Mouse (Mus musculus) small intestine, adult 2 months (tissue): ENCODE data around the gene Kncn.

ENCODE experiments used
- CTCF ChIP-seq: fragments of 200-500 bp; IDR thresholded peaks from 2 replicates; pipeline ENCODE4 v1.5.1; 2012; ENCODE audit warnings: low read depth, mild to moderate bottlenecking, control low read depth, inconsistent platforms, low read length, moderate library complexity, mixed read lengths; ENCODE audit not compliant: insufficient replicate concordance, insufficient read length; ENCODE audit errors: extremely low read depth
- POLR2A ChIP-seq: fragments of 200-500 bp; IDR thresholded peaks from 2 replicates; pipeline ENCODE4 v1.6.1; 2012; ENCODE audit warnings: low read depth, mild to moderate bottlenecking, control low read depth, inconsistent platforms, low read length, moderate library complexity

GRCm38 (mm10) chr4:115906791-115907190, 22.6 kb downstream of the Kncn start:
- TF ChIP-seq CTCF (no peak), POLR2A (no peak)
